Mouse (Mus musculus): ENCODE measurements around the gene Myo1b.

Myo1b gene

DNA sequence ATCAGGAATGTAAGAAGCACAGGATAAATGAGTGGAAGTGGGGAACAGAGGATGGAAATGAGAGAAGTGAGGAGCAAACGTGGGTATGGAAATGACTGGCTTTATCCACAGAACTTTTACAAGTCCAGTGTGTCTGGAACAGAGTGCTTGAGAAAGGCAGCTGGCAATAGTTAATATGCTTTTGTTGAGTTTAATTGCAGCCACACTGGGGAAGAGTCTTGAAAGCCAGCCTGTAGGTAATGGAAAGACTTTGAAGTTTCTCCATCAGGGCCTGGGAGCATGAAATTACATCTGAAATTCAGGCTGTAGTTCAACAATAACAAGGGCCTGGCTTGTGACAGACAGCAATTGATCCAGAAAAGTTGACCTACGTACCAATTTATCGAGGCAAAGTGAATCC is 209.8 kb downstream of the Myo1b start:
- DNase-seq = no peak

DNA sequence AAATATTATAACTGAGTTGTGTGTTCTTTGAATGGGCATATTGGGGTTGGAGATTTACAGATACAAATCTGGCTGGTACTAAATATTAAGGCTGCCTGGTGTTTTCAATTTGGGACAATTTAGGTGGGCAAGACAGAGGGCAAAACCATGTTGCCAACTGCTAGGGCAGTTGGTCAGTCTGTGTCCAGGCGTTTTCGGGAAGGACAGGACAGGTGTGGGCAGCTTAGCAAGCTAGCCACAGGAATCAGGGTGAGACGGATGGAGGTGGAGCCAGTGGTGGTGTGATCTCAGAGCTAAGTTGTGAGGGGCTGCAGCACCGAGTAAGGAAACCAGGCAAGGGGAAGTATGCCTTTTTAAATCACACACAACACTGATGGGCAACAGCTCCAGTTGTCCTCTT is 211.3 kb downstream of the Myo1b start:
- DNase-seq = no peak
